Mouse (Mus musculus) hindbrain, embryonic 16.5 days (tissue): ENCODE measurements around the gene Rec8. TPM values are rescaled to one million over a fixed set of nuclear protein-coding genes. Genes with fewer than 3 reads are reported as not detected.

ENCODE experiments used
- ATAC-seq: fragments of 200-750 bp; cut with Nextera tagmentation; 2 replicates; pipeline ENCODE4 v1.8.0; 2017; ENCODE audit warnings: moderate TSS enrichment, moderate library complexity
- H3K27ac ChIP-seq: fragments of 300-500 bp; sonication (generic); 2 replicates; pipeline ENCODE4 v1.5.1; 2014; ENCODE audit warnings: low read depth, mild to moderate bottlenecking, control low read depth, low read length, moderate library complexity
- H3K27me3 ChIP-seq: fragments of 300-500 bp; sonication (generic); replicated peaks from 2 replicates; pipeline ENCODE4 v1.6.1; 2014; ENCODE audit warnings: low read length; ENCODE audit not compliant: control insufficient read depth, insufficient read depth
- H3K36me3 ChIP-seq: fragments of 300-500 bp; sonication (generic); 2 replicates; pipeline ENCODE4 v1.6.1; 2014; ENCODE audit warnings: mild to moderate bottlenecking, low read length, moderate library complexity, mixed read lengths; ENCODE audit not compliant: control insufficient read depth, insufficient read depth
- H3K4me1 ChIP-seq: fragments of 300-500 bp; sonication (generic); 2 replicates; pipeline ENCODE4 v1.6.1; 2014; ENCODE audit warnings: low read depth, low read length; ENCODE audit not compliant: control insufficient read depth, insufficient read depth
- H3K4me2 ChIP-seq: fragments of 300-500 bp; sonication (generic); 2 replicates; pipeline ENCODE4 v1.6.1; 2014; ENCODE audit warnings: mild to moderate bottlenecking, low read length, control low read depth, moderate library complexity
- H3K4me3 ChIP-seq: fragments of 300-500 bp; sonication (generic); 2 replicates; pipeline ENCODE4 v1.5.1; 2014; ENCODE audit warnings: mild to moderate bottlenecking, low read length, control low read depth, moderate library complexity
- H3K9ac ChIP-seq: fragments of 300-500 bp; sonication (generic); 2 replicates; pipeline ENCODE4 v1.6.1; 2014; ENCODE audit warnings: low read depth, mild to moderate bottlenecking, control low read depth, low read length, moderate library complexity
- H3K9me3 ChIP-seq: fragments of 300-500 bp; sonication (generic); 2 replicates; pipeline ENCODE4 v1.6.1; 2014; ENCODE audit warnings: mild to moderate bottlenecking, low read length, moderate library complexity; ENCODE audit not compliant: control insufficient read depth
- WGBS: fragments of 180-500 bp; shearing (Covaris S2); extraction: QIAGEN DNeasy Blood & Tissue Kit; methylation state at CpG from one replicate; pipeline ENCODE4 v1.1.7; 2014; 5-methylcytosine and 5-hydroxymethylcytosine counted together
- polyA plus RNA-seq: library from polyadenylated mRNA; unstranded; fragments of >200 nt; fragmentation: Nextera tagmentation; extraction: Ambion mirVana; gene quantifications from 2 replicates; pipeline ENCODE4 v1.2.1, GENCODE M21; 2015

Rec8 gene
- polyA plus RNA-seq, 1 experiment from 2014 or later = 20.2 TPM

DNA sequence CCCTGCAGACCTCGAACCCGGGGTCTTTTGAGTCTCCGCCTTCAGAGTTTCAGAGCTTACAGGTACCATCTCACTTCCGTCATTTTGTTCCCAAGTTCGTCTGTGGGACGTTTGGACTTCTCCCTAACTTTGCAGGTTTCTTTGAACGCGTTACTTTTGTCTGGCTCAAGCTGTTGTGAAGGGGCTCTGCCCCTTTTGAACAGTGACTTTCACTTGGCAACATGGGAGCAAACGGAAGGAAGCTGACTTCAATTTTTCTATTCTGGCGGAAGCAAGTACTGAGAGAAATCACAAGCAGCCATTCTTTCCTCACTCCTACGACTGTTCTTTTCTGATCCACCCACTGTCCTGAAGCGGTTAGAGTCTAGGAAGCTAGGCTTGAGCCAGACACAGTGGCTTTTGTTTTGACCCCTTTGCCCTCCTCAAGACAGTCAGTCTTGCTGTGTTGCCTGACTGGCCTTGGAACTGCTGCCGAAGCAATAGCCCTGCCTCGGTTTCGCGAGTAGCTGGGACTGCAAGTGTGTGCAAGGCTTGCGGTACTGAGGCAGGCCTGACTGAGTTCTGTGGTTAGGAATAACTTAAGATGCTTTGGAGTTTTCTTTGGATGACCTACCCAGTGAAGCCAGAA lies 26.5 kb downstream of the Rec8 start:
- ATAC-seq = no peak
- Histone ChIP-seq H3K9ac (peak overlapping the region; percentile 85), H3K9me3 (no peaks in the 10 kb centered on the region), H3K27ac (no peak overlapping the region), H3K27me3 (no peaks in the 10 kb centered on the region), H3K4me2 (peak overlapping the region; percentile 87), H3K36me3 (peaks cover 8% of the 10 kb centered on the region), H3K4me1 (peaks cover 18% of the 10 kb centered on the region), H3K4me3 (peak overlapping the region; percentile 84)
- 28% methylated on average over 17 of the region's 17 CpGs for WGBS

GRCm38 (mm10) chr14:55649884-55650283 lies 32.0 kb downstream of the Rec8 start, which contains the start of gene Tssk4:
Gene Tssk4, plus strand, starts transcription at chr14:55650184.
- Histone ChIP-seq H3K4me3 (no peak within 1 kb of the TSS), H3K36me3 (no peaks in the 10 kb centered on the region), H3K4me1 (peaks cover 2% of the 10 kb centered on the region), H3K4me2 (no peak within 1 kb of the TSS), H3K9me3 (no peaks in the 10 kb centered on the region), H3K9ac (no peak within 1 kb of the TSS), H3K27ac (no peak within 1 kb of the TSS), H3K27me3 (no peaks in the 10 kb centered on the region)
- 94% methylated on average over 2 of the region's 2 CpGs for WGBS
- ATAC-seq = no peak

DNA sequence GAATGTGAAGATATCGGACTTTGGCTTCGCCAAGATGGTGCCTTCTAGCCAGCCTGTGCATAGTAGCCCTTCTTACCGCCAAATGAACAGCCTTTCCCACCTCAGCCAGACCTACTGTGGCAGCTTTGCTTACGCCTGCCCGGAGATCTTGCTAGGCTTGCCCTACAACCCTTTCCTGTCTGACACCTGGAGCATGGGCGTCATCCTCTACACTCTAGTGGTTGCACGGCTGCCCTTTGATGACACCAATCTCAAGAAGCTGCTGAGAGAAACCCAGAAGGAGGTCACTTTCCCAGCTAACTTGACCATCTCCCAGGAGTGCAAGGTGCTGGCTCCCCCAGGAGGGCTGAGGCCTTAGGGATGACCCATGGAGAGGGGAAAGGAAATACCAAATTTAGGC lies 33.7 kb downstream of the Rec8 start:
- Histone ChIP-seq H3K27me3 (no peaks in the 10 kb centered on the region), H3K9me3 (no peaks in the 10 kb centered on the region), H3K27ac (no peak overlapping the region), H3K4me2 (no peak overlapping the region), H3K36me3 (no peaks in the 10 kb centered on the region), H3K4me1 (no peaks in the 10 kb centered on the region), H3K9ac (no peak overlapping the region), H3K4me3 (no peak overlapping the region)
- WGBS = 88% methylated on average over 7 of the region's 7 CpGs
- ATAC-seq = no peak

DNA sequence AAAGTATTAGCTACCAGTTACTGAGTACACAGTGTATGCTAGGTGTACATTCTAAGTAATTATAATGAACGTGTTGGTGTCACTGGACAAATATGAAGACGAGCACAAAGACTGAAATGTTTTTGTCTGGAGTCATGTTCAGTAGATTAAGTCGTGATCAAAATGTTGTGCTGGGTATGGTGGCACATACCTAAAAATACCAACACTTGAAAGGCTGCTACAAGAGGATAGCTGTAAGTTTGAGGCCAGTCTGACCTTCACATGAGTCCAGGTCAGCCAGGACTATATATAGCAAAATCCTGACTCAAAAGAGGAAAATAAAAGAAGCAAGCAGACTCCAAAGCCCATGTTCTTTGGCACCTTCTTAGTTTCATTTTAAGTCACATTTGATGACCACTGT lies 39.1 kb downstream of the Rec8 start:
- WGBS = 90% methylated on average over 3 of the region's 3 CpGs
- ATAC-seq = no peak
- peaks cover 8% of the 10 kb centered on the region for H3K4me1 ChIP-seq
- no peak overlapping the region for H3K4me3 ChIP-seq
- H3K36me3 ChIP-seq = 0 out of 2 replicates have a peak, but pooled peaks cover 2% of the 10 kb centered on the region
- H3K9me3 ChIP-seq = no peaks in the 10 kb centered on the region
- no peaks in the 10 kb centered on the region for H3K27me3 ChIP-seq
- no peak overlapping the region for H3K9ac ChIP-seq
- no peak overlapping the region for H3K4me2 ChIP-seq
- H3K27ac ChIP-seq = no peak overlapping the region

DNA sequence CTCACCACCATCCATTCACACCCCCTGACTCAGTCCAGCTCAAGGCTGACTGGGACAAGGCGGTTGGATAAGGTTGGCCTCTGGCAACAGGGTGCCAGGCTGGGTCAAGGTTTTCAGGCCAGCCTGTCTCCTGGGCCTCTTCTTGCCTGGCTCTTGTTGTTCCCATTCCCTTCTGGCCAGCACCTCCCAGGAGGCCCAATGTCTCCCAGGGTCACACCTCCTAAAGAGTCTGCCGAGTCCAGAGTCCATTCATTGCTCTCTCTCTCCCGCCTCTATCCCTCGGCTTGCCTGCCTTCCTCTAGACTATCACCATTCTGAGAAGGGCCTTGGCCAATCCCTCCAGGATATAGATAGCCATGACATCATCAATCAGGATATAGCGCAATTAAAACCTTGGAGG lies 40.2 kb downstream of the Rec8 start:
- no peak overlapping the region for H3K4me3 ChIP-seq
- peaks cover 8% of the 10 kb centered on the region for H3K4me1 ChIP-seq
- H3K27ac ChIP-seq = no peak overlapping the region
- ATAC-seq = no peak
- WGBS = 92% methylated on average over 5 of the region's 5 CpGs
- peaks cover 7% of the 10 kb centered on the region for H3K36me3 ChIP-seq
- H3K9me3 ChIP-seq = no peaks in the 10 kb centered on the region
- H3K27me3 ChIP-seq = no peaks in the 10 kb centered on the region
- no peak overlapping the region for H3K9ac ChIP-seq
- no peak overlapping the region for H3K4me2 ChIP-seq

GRCm38 (mm10) chr14:55659960-55660573 lies 42.2 kb downstream of the Rec8 start, which contains the start of gene Mdp1:
Gene Mdp1, minus strand, starts transcription at chr14:55660508.
- H3K27me3 ChIP-seq = no peaks in the 10 kb centered on the region
- peak within 1 kb of the TSS; percentile 69 for H3K4me3 ChIP-seq
- peak within 1 kb of the TSS; percentile 78 for H3K9ac ChIP-seq
- H3K9me3 ChIP-seq = no peaks in the 10 kb centered on the region
- under 1% methylated on average over 38 of the region's 39 CpGs for WGBS
- peak within 1 kb of the TSS; percentile 65 for H3K4me2 ChIP-seq
- H3K27ac ChIP-seq = peak within 1 kb of the TSS; percentile 88
- peak; percentile 96 for ATAC-seq
- peaks cover 8% of the 10 kb centered on the region for H3K4me1 ChIP-seq
- peaks cover 10% of the 10 kb centered on the region for H3K36me3 ChIP-seq

- WGBS = 46% methylated on average over 2 of the region's 2 CpGs
- Histone ChIP-seq H3K4me2 (peak overlapping the region; percentile 65), H3K36me3 (peaks cover 10% of the 10 kb centered on the region), H3K4me1 (peaks cover 8% of the 10 kb centered on the region), H3K9ac (no peak overlapping the region), H3K27me3 (no peaks in the 10 kb centered on the region), H3K9me3 (no peaks in the 10 kb centered on the region), H3K27ac (no peak overlapping the region), H3K4me3 (peak overlapping the region; percentile 69)
- ATAC-seq = peak; percentile 6; the same call in 1 of the 2 replicates
Observed at GRCm38 (mm10) chr14:55660636-55661035, 42.8 kb downstream of the Rec8 start.

DNA sequence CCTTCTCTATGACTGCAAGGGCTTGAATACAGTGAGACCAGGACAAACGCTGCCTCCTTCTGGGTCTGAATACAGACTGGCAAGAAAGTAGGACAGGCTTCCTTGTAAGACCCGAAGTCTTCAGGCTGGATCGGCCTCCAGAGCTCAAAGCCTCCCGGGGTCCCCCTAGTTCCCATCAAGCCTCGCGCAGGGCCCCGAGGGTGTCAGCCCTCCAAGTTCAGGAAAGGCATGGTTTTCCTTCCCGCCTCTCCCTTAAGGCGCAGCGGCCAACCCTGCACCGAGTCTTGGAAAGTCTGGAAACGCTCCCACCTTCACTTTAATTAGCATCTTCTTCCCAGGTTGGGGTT lies 53.6 kb downstream of the Rec8 start:
- ATAC-seq = peak; percentile 67

DNA sequence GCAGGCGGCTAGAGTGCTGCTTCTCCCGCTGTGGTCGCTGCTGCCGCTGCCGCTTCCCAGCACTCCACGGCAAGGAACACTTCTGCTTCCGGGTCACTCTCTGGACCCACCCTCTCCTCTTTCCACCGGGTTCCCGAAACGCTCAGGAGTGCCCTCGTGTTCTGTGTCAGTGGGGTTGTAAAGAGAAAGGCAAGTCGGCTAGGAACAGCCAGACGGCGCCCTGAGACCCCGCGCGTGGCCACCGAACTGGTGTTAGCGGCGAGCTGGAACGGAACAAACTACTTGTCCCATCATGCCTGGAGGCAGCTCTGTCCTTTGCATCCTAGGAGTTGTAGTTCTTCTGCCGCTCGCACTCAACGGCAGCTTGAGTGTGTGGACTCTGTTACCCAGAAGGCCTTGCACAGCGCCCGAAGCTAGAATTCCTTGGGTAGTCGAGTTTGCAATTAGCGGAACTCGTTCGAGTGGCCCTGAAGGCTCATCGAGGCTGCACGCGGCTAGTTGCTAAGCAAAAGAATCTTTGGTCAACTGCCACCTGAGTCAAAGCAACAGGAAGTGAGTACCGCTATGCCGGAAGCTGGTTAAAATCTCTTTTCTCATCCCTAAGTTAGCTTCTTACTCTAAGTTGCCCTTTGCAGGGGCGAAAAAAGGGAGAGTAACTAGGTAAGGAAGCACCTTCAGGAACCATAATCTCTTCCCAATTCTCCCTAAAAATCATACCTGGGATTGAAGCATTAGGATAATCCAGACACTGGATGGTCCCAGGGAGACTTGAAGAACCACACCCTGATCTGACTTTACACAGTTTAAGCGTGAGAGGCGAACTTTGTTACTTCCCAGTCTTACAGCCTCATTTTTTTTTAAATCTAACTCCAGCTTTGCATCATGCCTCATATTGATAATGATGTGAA lies 54.2 kb downstream of the Rec8 start, which contains the start of the genes Gmpr2 and Nedd8:
Gene Gmpr2, plus strand, starts transcription at position 109 of the 908 bp plus-strand sequence.
Gene Nedd8, minus strand, starts transcription at position 292 of the 908 bp plus-strand sequence.
- peaks cover 16% of the 10 kb centered on the region for H3K4me1 ChIP-seq
- H3K9me3 ChIP-seq = no peaks in the 10 kb centered on the region
- no peaks in the 10 kb centered on the region for H3K27me3 ChIP-seq
- peak within 1 kb of the TSS; percentile 85 for H3K9ac ChIP-seq
- peak within 1 kb of the TSS; percentile 76 for H3K4me3 ChIP-seq
- peak; percentile 98 for ATAC-seq
- H3K4me2 ChIP-seq = peak within 1 kb of the TSS; percentile 97
- peaks cover 15% of the 10 kb centered on the region for H3K36me3 ChIP-seq
- peak within 1 kb of the TSS; percentile 94 for H3K27ac ChIP-seq
- WGBS = 1% methylated on average over 38 of the region's 38 CpGs

More for the DNA sequence above, 53.6 kb downstream of the Rec8 start:
- WGBS = under 1% methylated on average over 12 of the region's 12 CpGs
- Histone ChIP-seq H3K27ac (peak overlapping the region; percentile 94), H3K4me2 (peak overlapping the region; percentile 97), H3K9ac (peak overlapping the region; percentile 85), H3K4me3 (peak overlapping the region; percentile 76), H3K36me3 (peaks cover 9% of the 10 kb centered on the region), H3K4me1 (peaks cover 16% of the 10 kb centered on the region), H3K27me3 (no peaks in the 10 kb centered on the region), H3K9me3 (no peaks in the 10 kb centered on the region)
